Mouse (Mus musculus) spleen, postnatal 36 days (tissue): ENCODE data around the gene Syt16.

Source experiments
- DNase-seq, 2 experiments: peaks; one replicate each; pipeline ENCODE4 v3.0.0; 2022; ENCODE audit warnings: low spot score in 2 of 2, mixed read lengths in 1 of 2

Syt16 gene

GRCm38 (mm10) chr12:74105811-74106513 is 108.5 kb downstream of the Syt16 start:
- DNase-seq = no peak

GRCm38 (mm10) chr12:74108663-74109081 is 111.2 kb downstream of the Syt16 start:
- no peak for DNase-seq

- no peak for DNase-seq
These were observed 112.1 kb downstream of the Syt16 start for GRCm38 (mm10) chr12:74109462-74110068.

- no peak for DNase-seq
These were observed 119.4 kb downstream of the Syt16 start for GRCm38 (mm10) chr12:74116825-74117224.

GRCm38 (mm10) chr12:74125796-74126195 is 128.3 kb downstream of the Syt16 start:
- DNase-seq = no peak

- no peak for DNase-seq
These were observed 130.8 kb downstream of the Syt16 start for GRCm38 (mm10) chr12:74128229-74128628.

GRCm38 (mm10) chr12:74131790-74132189 is 134.3 kb downstream of the Syt16 start:
- DNase-seq = no peak

- DNase-seq = no peak
These were observed 144.7 kb downstream of the Syt16 start for GRCm38 (mm10) chr12:74142147-74142546.

GRCm38 (mm10) chr12:74144385-74144784 is 146.9 kb downstream of the Syt16 start:
- no peak for DNase-seq

- no peak for DNase-seq
These were observed 163.3 kb downstream of the Syt16 start for GRCm38 (mm10) chr12:74160791-74161190.

- DNase-seq = no peak
These were observed 165.6 kb downstream of the Syt16 start for GRCm38 (mm10) chr12:74163080-74163479.

GRCm38 (mm10) chr12:74171257-74171656 is 173.8 kb downstream of the Syt16 start:
- DNase-seq = no peak

GRCm38 (mm10) chr12:74173902-74174301 is 176.4 kb downstream of the Syt16 start:
- DNase-seq = no peak

GRCm38 (mm10) chr12:74184596-74184995 is 187.1 kb downstream of the Syt16 start:
- no peak for DNase-seq

- no peak for DNase-seq
These were observed 190.9 kb downstream of the Syt16 start for GRCm38 (mm10) chr12:74188243-74188785.

- no peak for DNase-seq
These were observed 191.4 kb downstream of the Syt16 start for GRCm38 (mm10) chr12:74188815-74189214.

- DNase-seq = no peak
These were observed 192.4 kb downstream of the Syt16 start for GRCm38 (mm10) chr12:74189840-74190239.

GRCm38 (mm10) chr12:74190297-74190696 is 192.8 kb downstream of the Syt16 start:
- no peak for DNase-seq

- DNase-seq = no peak
These were observed 195.1 kb downstream of the Syt16 start for GRCm38 (mm10) chr12:74192552-74192951.

GRCm38 (mm10) chr12:74201410-74201809 is 203.9 kb downstream of the Syt16 start:
- no peak for DNase-seq

- DNase-seq = no peak
These were observed 205.1 kb downstream of the Syt16 start for GRCm38 (mm10) chr12:74202431-74203042.

- no peak for DNase-seq
These were observed 214.7 kb downstream of the Syt16 start for GRCm38 (mm10) chr12:74212156-74212555.
